Comparison of ENCODE assay signal across 28 mouse cellular contexts in genomic region chr14:102953511-102953910, GRCm38 (mm10). TPM values are rescaled to one million over a fixed set of nuclear protein-coding genes. Genes with fewer than 3 reads are reported as not detected.
A peak's percentile ranks its signal among the peaks of the same experiment; 100 is the strongest.
DNase-seq lines count a peak whose midpoint lies in the region; ATAC-seq and TF ChIP-seq lines count a peak whose summit lies in the region.
"Had no signal": no experiment of that assay in that cellular context is flagged by ENCODE, and none has a peak within 500 bp of the region (broad histone marks: within the 10 kb centered on the region; RNA-seq: fewer than 3 reads in every experiment).

No protein-coding gene starts in this region.

- H3K4me1 ChIP-seq in intestine, embryonic 16.5 days (ENCODE audit: control insufficient read depth, insufficient read depth, low read length) = no peaks in the 10 kb centered on the region
- H3K4me1 ChIP-seq in intestine, embryonic 15.5 days (replicated peaks) = no peaks in the 10 kb centered on the region
- H3K4me1 ChIP-seq in liver, adult 2 months (ENCODE audit: control insufficient read depth, insufficient read depth, low read length) = 0 out of 2 replicates have a peak, but pooled peaks cover 2% of the 10 kb centered on the region
- H3K4me1 ChIP-seq in stomach, embryonic 14.5 days (ENCODE audit: control insufficient read depth, insufficient read depth, low read length) = no peaks in the 10 kb centered on the region
- H3K4me1 ChIP-seq in stomach, postnatal 0 days (replicated peaks; ENCODE audit: control insufficient read depth, insufficient read depth) = no peaks in the 10 kb centered on the region
- H3K4me1 ChIP-seq: embryonic facial prominence, embryonic 10.5 days; embryonic facial prominence, embryonic 15.5 days; forebrain, embryonic 12.5 days; hindbrain, embryonic 10.5 days; hindbrain, embryonic 15.5 days; kidney, embryonic 15.5 days; limb, embryonic 10.5 days; limb, embryonic 15.5 days; midbrain, embryonic 13.5 days; neural tube, embryonic 13.5 days had no signal

- TF ChIP-seq POLR2A in liver, adult 2 months (IDR thresholded peaks at IDR 0.05; ENCODE audit: extremely low read depth, insufficient read depth, low read length) = no peak

- TF ChIP-seq EP300 in stomach, postnatal 0 days (optimal IDR thresholded peaks at IDR 0.05) = no peak

- H3K36me3 ChIP-seq in intestine, embryonic 16.5 days (ENCODE audit: control insufficient read depth, insufficient read depth, low read length) = no peaks in the 10 kb centered on the region
- H3K36me3 ChIP-seq in intestine, embryonic 15.5 days = no peaks in the 10 kb centered on the region
- no peaks in the 10 kb centered on the region for H3K36me3 ChIP-seq in liver, adult 2 months (ENCODE audit: control insufficient read depth, insufficient read depth, low read length)
- H3K36me3 ChIP-seq in stomach, embryonic 14.5 days (ENCODE audit: control insufficient read depth, insufficient read depth, low read length) = no peaks in the 10 kb centered on the region
- no peaks in the 10 kb centered on the region for H3K36me3 ChIP-seq in stomach, postnatal 0 days (ENCODE audit: control insufficient read depth, insufficient read depth, low read length)
- H3K36me3 ChIP-seq: embryonic facial prominence, embryonic 10.5 days; embryonic facial prominence, embryonic 15.5 days; forebrain, embryonic 12.5 days; hindbrain, embryonic 10.5 days; hindbrain, embryonic 15.5 days; kidney, embryonic 15.5 days; limb, embryonic 10.5 days; limb, embryonic 15.5 days; midbrain, embryonic 13.5 days; neural tube, embryonic 13.5 days had no signal

- H3K4me3 ChIP-seq in intestine, embryonic 16.5 days (ENCODE audit: low read length) = no peak overlapping the region
- no peak overlapping the region for H3K4me3 ChIP-seq in intestine, embryonic 15.5 days (replicated peaks)
- H3K4me3 ChIP-seq in liver, adult 2 months (ENCODE audit: insufficient read depth, low read depth, low read length) = no peak overlapping the region
- H3K4me3 ChIP-seq in stomach, embryonic 14.5 days (ENCODE audit: low read depth, low read length) = no peak overlapping the region
- H3K4me3 ChIP-seq in stomach, postnatal 0 days (ENCODE audit: low read depth, low read length) = no peak overlapping the region
- H3K4me3 ChIP-seq: embryonic facial prominence, embryonic 10.5 days; embryonic facial prominence, embryonic 15.5 days; forebrain, embryonic 12.5 days; hindbrain, embryonic 10.5 days; hindbrain, embryonic 15.5 days; kidney, embryonic 15.5 days; limb, embryonic 10.5 days; limb, embryonic 15.5 days; midbrain, embryonic 13.5 days; neural tube, embryonic 13.5 days had no signal

- TF ChIP-seq CTCF in liver, adult 2 months (IDR thresholded peaks at IDR 0.05; ENCODE audit: low read depth, low read length) = no peak
- no peak for TF ChIP-seq CTCF in stomach, postnatal 0 days (IDR thresholded peaks at IDR 0.05; ENCODE audit: low read depth)

- no peaks in the 10 kb centered on the region; the same call in 1 of the 2 replicates for H3K9me3 ChIP-seq in intestine, embryonic 16.5 days (ENCODE audit: control insufficient read depth, low read length)
- no peaks in the 10 kb centered on the region for H3K9me3 ChIP-seq in intestine, embryonic 15.5 days
- no peaks in the 10 kb centered on the region for H3K9me3 ChIP-seq in stomach, embryonic 14.5 days (ENCODE audit: control insufficient read depth, low read depth, low read length)
- no peaks in the 10 kb centered on the region for H3K9me3 ChIP-seq in stomach, postnatal 0 days (ENCODE audit: control insufficient read depth, low read length)
- H3K9me3 ChIP-seq: embryonic facial prominence, embryonic 10.5 days; embryonic facial prominence, embryonic 15.5 days; forebrain, embryonic 12.5 days; hindbrain, embryonic 10.5 days; hindbrain, embryonic 15.5 days; kidney, embryonic 15.5 days; limb, embryonic 10.5 days; limb, embryonic 15.5 days; midbrain, embryonic 13.5 days; neural tube, embryonic 13.5 days had no signal

- no peak overlapping the region for H3K9ac ChIP-seq in intestine, embryonic 16.5 days (ENCODE audit: low read depth, low read length)
- H3K9ac ChIP-seq in intestine, embryonic 15.5 days = no peak overlapping the region
- H3K9ac ChIP-seq in liver, adult 2 months (ENCODE audit: low read depth, low read length) = no peak overlapping the region
- no peak overlapping the region for H3K9ac ChIP-seq in stomach, embryonic 14.5 days (replicated peaks; ENCODE audit: low read depth, low read length)
- H3K9ac ChIP-seq in stomach, postnatal 0 days (ENCODE audit: low read length) = no peak overlapping the region
- H3K9ac ChIP-seq: embryonic facial prominence, embryonic 15.5 days; forebrain, embryonic 12.5 days; forebrain, postnatal 0 days; hindbrain, embryonic 15.5 days; kidney, embryonic 15.5 days; limb, embryonic 15.5 days; midbrain, embryonic 13.5 days; neural tube, embryonic 13.5 days had no signal

- peak; percentile 38; the same call in 1 of the 2 replicates for ATAC-seq in intestine, embryonic 16.5 days
- no peak for ATAC-seq in intestine, embryonic 15.5 days
- 0 out of 2 replicates have a peak, but pooled peaks have one; percentile 49 for ATAC-seq in stomach, embryonic 14.5 days (ENCODE audit: insufficient number of reproducible peaks, insufficient read depth, low FRiP score, low read depth)
- ATAC-seq in stomach, postnatal 0 days (ENCODE audit: low FRiP score, low TSS enrichment) = no peak
- ATAC-seq: CD4-positive, CD25-positive, alpha-beta regulatory T cell, adult 4 months; forebrain, postnatal 0 days; inflammation-experienced regulatory T-cells, adult 6 months; midbrain, embryonic 13.5 days had no signal

- no peak overlapping the region for H3K4me2 ChIP-seq in intestine, embryonic 16.5 days (ENCODE audit: low read depth, low read length)
- no peak overlapping the region for H3K4me2 ChIP-seq in intestine, embryonic 15.5 days (replicated peaks)
- H3K4me2 ChIP-seq in stomach, embryonic 14.5 days (replicated peaks; ENCODE audit: low read depth, low read length) = no peak overlapping the region
- no peak overlapping the region for H3K4me2 ChIP-seq in stomach, postnatal 0 days (replicated peaks; ENCODE audit: low read depth)
- H3K4me2 ChIP-seq: embryonic facial prominence, embryonic 15.5 days; forebrain, embryonic 12.5 days; hindbrain, embryonic 15.5 days; kidney, embryonic 15.5 days; limb, embryonic 15.5 days; midbrain, embryonic 13.5 days; neural tube, embryonic 13.5 days had no signal

- H3K27me3 ChIP-seq in intestine, embryonic 16.5 days (replicated peaks; ENCODE audit: control insufficient read depth, insufficient read depth, low read length) = no peaks in the 10 kb centered on the region
- H3K27me3 ChIP-seq in intestine, embryonic 15.5 days (replicated peaks) = no peaks in the 10 kb centered on the region
- no peaks in the 10 kb centered on the region for H3K27me3 ChIP-seq in liver, adult 2 months (ENCODE audit: control insufficient read depth, insufficient read depth, low read length)
- H3K27me3 ChIP-seq in stomach, embryonic 14.5 days (ENCODE audit: control insufficient read depth, insufficient read depth, low read length) = no peaks in the 10 kb centered on the region
- H3K27me3 ChIP-seq in stomach, postnatal 0 days (ENCODE audit: control insufficient read depth, insufficient read depth, low read length) = no peaks in the 10 kb centered on the region
- H3K27me3 ChIP-seq: embryonic facial prominence, embryonic 15.5 days; forebrain, embryonic 12.5 days; hindbrain, embryonic 15.5 days; kidney, embryonic 15.5 days; limb, embryonic 15.5 days; midbrain, embryonic 13.5 days; neural tube, embryonic 13.5 days had no signal

- WGBS in intestine, embryonic 16.5 days = 21% methylated on average over 8 of the region's 8 CpGs
- WGBS in intestine, embryonic 15.5 days = 22% methylated on average over 8 of the region's 8 CpGs
- 26% methylated on average over 8 of the region's 8 CpGs for WGBS in liver, adult 2 months
- 22% methylated on average over 8 of the region's 8 CpGs for WGBS in stomach, embryonic 14.5 days
- 28% methylated on average over 8 of the region's 8 CpGs for WGBS in stomach, postnatal 0 days

- H3K79me2 ChIP-seq in liver, adult 2 months (ENCODE audit: control insufficient read depth, insufficient read depth, low read length) = no peaks in the 10 kb centered on the region

- no peak overlapping the region for H3K27ac ChIP-seq in intestine, embryonic 16.5 days (ENCODE audit: low read length)
- H3K27ac ChIP-seq in intestine, embryonic 15.5 days = no peak overlapping the region
- no peak overlapping the region for H3K27ac ChIP-seq in liver, adult 2 months (replicated peaks; ENCODE audit: insufficient read depth, low read depth, low read length)
- no peak overlapping the region for H3K27ac ChIP-seq in stomach, embryonic 14.5 days (ENCODE audit: low read length)
- H3K27ac ChIP-seq in stomach, postnatal 0 days (replicated peaks) = no peak overlapping the region
- H3K27ac ChIP-seq: embryonic facial prominence, embryonic 10.5 days; embryonic facial prominence, embryonic 15.5 days; forebrain, embryonic 12.5 days; hindbrain, embryonic 10.5 days; hindbrain, embryonic 15.5 days; kidney, embryonic 15.5 days; limb, embryonic 10.5 days; limb, embryonic 15.5 days; macrophage; midbrain, embryonic 13.5 days; neural tube, embryonic 13.5 days had no signal

- DNase-seq in liver, adult 2 months (ENCODE audit: extremely low read depth, low read depth, low spot score) = peak; percentile 47
- DNase-seq in liver = no peak
- DNase-seq in stomach, postnatal 0 days (ENCODE audit: low spot score) = no peak
- peak; percentile 14 for DNase-seq in lung, postnatal 36 days
- DNase-seq: cerebellum, adult 8-10 months; cerebellum, postnatal 25 days; forebrain, postnatal 0 days; gastrocnemius, postnatal 10 days; heart, postnatal 14 days; layer of hippocampus, adult 9-11 months; right cerebral cortex, postnatal 4 days; thymus, postnatal 14 days had no signal

RNA-seq across cellular contexts. Expression of gene Kctd12, which starts 28.9 kb away (rescaled TPM):
- polyA plus RNA-seq in intestine, embryonic 16.5 days (2015; fragmentation: Nextera tagmentation; extraction: Ambion mirVana) = 8.9 and 9.5 TPM in 2 replicates
- polyA plus RNA-seq in intestine, embryonic 15.5 days (2015; fragmentation: Nextera tagmentation; extraction: Ambion mirVana) = 10.2 and 11.9 TPM in 2 replicates
- 7.2 and 10.4 TPM in 2 replicates for total RNA-seq in liver, adult 2 months (2014; rRNA removed)
- 3.1 and 3.8 TPM in 2 replicates for polyA plus RNA-seq in liver, adult 2 months (2012; rRNA removed)
- 23.2 and 28.4 TPM in 2 replicates for polyA plus RNA-seq in stomach, embryonic 14.5 days (2014; fragmentation: Nextera tagmentation; extraction: Ambion mirVana)
- polyA plus RNA-seq in stomach, postnatal 0 days (2015; fragmentation: Nextera tagmentation; extraction: Ambion mirVana) = 6.1 and 8.1 TPM in 2 replicates

Comparison
In these comparisons a context has a peak if more than half of its experiments do, and no peak if none do; other contexts are left out.
1. ATAC-seq: peak in intestine, embryonic 16.5 days (single experiment) and stomach, embryonic 14.5 days (single experiment); none in intestine, embryonic 15.5 days (single experiment) and stomach, postnatal 0 days (single experiment).
2. DNase-seq: peak in liver, adult 2 months (single experiment) and lung, postnatal 36 days (single experiment); none in liver (single experiment) and stomach, postnatal 0 days (single experiment).